Mouse (Mus musculus) kidney, postnatal 25 days (tissue): Measurements from ENCODE around the gene Strn3.

Source experiments
- DNase-seq, 2 experiments: peaks; one replicate each; pipeline ENCODE4 v3.0.0; 2021; ENCODE audit warnings: mixed read lengths in 2 of 2

The Strn3 gene

GRCm38 (mm10) chr12:51691845-51692632 lies at the start of gene Strn3:
Gene Strn3 (minus strand): TSS chr12:51691897.
- peak; percentile 95 to 99 for DNase-seq

DNA sequence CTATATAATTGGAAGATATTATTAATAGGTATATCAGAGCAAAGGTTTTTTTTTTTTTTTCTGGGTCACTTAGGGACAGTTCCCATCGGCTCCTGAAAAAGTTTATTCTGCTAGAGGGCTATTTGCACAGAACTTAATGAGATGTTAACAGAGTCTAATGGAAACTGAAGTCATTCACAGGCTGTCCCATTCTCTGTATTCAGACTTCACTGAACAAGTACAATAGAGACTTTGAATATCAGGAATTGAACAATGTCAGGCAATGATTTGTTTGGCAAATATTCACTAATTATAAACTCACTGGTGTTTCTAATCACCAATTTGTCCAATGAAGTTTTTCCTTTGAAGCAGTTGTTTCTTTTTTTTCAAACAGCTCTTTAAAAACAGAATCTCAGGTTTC lies 45.1 kb upstream of the Strn3 start:
- no peak for DNase-seq

DNA sequence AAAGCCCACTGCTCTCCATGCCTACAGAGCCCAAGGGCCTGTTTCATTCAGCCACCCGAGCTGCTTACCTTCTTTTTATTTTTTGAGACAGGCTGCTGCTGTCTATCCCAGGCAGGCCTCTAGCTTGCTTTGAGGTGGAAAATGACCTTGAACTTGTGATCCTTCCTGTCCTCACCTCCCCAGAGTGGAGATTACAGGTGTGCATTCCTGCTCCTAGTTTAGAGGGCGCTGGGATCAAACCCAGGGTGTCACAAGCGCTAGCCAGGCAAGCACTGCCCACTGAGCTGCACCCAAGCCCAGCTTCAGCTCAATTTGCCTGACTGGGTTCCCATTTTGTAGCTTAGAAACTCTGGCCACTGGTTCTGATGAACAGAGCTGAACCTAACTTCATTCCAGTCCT lies 44.7 kb upstream of the Strn3 start:
- no peak for DNase-seq

DNA sequence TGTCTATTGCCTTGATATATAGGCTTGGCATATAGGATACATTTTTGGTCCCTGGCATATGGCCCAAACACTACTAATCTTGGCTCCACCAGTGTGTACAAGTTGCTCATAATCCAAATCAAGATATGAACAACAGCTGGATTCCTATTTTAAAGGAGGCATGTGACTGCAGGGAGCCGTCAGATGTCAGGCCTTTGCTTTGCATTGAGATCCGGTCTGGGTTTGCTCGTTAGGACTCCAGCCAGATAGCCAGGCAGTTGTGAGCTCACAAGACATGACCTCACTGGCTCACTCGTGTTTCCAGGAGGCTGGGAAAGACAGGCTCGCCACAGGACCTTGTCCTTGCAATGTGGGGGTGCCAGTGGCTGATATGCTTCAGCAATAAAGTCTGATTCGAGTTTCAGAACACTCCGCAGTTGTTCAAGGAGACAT lies 44.2 kb upstream of the Strn3 start:
- DNase-seq: peak; percentile 15 to 46

GRCm38 (mm10) chr12:51734605-51735211 lies 43.0 kb upstream of the Strn3 start:
- no peak for DNase-seq

GRCm38 (mm10) chr12:51729827-51730226 lies 38.1 kb upstream of the Strn3 start:
- DNase-seq: no peak

DNA sequence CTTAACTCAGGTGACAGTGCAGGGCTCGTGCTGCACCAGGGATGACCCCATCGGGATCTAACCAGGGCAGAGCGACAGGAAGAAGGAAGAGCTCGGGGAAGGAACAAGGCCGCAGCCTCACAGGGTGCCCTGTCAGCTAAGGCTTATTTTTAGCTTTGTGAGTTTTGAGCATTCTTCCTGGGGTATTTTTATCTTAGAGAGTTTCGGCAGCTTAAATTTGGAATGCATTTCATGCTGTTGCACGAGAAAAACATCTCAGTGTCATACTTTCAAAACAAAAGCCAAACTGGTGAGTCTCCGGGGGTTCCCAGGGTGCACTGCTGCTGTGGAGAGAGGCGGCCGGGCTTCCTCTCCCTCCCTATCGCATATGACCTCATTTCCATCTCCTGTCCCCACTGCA lies 37.4 kb upstream of the Strn3 start:
- peak; percentile 62 to 77 for DNase-seq

- DNase-seq: no peak
Observed at GRCm38 (mm10) chr12:51721836-51722235, 30.1 kb upstream of the Strn3 start.

- DNase-seq: no peak
Observed at GRCm38 (mm10) chr12:51718617-51719016, 26.9 kb upstream of the Strn3 start.

DNA sequence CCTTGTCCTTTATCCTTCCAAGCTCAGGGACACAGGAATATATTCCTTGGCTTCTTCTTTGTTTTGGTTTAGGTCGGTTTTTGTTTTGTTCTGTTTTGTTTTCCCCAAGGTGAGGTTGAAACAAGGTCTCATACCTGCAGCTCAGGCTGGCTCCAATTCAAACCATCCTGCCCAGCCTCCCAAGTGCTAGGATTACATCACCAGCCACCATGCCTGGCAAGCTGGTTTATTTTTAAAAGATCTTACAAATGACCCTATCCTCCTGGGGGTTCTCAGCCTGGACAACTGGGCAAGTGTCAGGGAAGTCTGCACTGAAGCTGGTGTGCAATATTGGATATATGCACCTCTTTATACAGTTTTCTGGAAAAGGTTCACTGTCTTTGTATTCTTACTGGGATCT lies 21.0 kb upstream of the Strn3 start:
- DNase-seq: peak; percentile 54 to 66

- peak in 1 of 2 experiments; percentile 47 for DNase-seq
Observed at GRCm38 (mm10) chr12:51710154-51710553, 18.5 kb upstream of the Strn3 start.

- DNase-seq: no peak
Observed at GRCm38 (mm10) chr12:51709741-51710140, 18.0 kb upstream of the Strn3 start.

DNA sequence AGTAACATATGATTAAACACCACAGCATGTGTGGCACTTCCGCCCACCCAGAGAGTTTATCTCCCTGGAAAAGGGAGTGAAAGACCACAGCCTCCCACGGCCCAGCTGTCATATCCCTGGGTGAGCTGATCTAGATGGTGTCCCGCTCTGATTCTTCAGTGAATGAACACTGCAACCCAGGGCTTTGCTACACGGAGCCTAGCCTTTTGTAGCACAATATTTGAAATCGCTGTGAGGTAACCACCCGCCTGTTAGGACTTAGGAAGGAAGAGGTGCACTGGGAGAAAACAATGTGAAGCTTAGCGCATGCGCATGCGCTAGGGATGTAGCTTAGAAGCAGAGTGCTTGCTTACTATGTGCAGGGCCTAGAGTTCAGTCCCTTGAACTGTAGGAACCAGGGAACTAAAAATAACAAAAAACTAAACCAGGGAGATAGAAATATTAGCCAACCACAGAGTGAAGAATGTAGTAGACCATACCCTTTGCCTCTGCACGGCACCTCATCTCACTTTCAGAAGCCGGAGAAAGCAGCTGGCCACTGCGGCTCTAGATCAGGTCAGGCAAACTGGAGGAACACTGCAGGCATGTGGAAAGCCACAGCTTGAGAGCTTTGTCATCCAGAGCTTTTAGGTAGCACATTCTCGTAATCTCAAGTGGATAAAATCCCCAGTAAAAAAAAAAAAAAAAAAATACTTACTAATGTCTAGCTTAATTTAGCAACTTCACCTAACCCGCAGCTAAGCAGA lies 17.4 kb upstream of the Strn3 start:
- peak; percentile 41 to 56 for DNase-seq

DNA sequence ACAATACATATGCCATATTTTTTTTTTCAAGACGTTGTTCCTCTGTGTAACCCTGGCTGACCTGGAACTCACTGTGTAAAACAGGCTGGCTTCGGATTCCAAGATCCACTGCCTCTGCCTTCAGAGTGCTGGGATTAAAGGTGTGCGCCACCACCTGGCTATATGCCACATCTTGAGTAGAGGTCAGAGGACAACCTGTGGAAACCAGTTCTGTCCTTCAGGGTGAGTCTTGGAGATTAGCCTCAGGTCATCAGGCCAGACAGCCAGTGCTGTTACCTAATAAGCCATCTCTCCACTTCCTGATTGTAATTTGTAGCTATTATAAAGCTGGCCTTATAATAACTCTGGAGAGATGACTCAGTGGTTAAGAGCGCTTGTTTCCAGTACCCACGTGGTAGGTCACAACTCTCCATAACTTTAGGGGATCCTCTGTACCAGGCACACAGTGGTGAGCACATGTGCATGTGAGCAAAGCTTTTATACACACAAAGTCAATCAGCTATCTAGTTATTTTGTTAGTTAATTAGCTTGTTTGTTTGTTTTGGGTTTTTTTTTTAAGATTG lies 15.1 kb upstream of the Strn3 start:
- DNase-seq: peak; percentile 64 to 81

- no peak for DNase-seq
Observed at GRCm38 (mm10) chr12:51705778-51706177, 14.1 kb upstream of the Strn3 start.

- no peak for DNase-seq
Observed at GRCm38 (mm10) chr12:51704572-51704971, 12.9 kb upstream of the Strn3 start.

- no peak for DNase-seq
Observed at GRCm38 (mm10) chr12:51703859-51704258, 12.2 kb upstream of the Strn3 start.

GRCm38 (mm10) chr12:51701723-51702122 lies 10.0 kb upstream of the Strn3 start:
- no peak for DNase-seq

DNA sequence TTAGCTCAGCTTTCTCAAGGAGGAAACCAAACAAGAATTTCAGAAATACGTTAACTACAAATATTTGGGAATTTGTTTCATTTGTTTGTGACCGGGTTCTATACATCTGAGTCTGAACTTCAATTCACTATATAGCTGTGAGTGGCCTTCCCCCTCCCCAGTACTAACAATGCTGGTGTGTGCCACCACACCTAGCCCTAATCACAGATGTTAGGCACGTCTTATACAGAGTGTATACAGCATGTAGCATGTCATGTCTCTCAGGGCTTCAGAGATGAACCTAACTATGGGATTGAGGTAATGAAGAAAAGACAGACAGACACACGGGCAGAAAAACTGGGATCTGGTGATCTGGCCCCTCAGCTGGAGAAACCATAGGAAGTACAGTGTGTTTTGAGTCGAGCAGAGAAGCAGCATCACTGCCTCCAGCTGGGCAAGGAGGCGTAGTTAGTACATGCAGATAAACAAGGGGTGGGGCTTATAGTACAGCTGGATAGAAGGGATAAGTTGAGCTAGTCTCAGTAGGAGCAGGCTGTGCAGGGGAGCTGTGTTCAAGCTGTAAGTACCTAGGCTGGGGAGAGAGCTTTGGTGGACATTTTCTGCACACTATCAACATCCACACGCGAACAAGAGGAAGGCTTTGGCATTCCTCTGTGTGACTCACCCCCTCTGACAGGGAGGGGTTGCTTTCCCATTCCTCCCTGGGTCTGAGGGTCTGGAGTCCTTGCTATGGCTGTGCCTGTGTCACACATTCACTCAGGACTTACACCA lies 8.1 kb upstream of the Strn3 start:
- no peak for DNase-seq

GRCm38 (mm10) chr12:51696157-51696556 lies 4.5 kb upstream of the Strn3 start:
- no peak for DNase-seq

- DNase-seq: no peak
Observed at GRCm38 (mm10) chr12:51694966-51695365, 3.3 kb upstream of the Strn3 start.

DNA sequence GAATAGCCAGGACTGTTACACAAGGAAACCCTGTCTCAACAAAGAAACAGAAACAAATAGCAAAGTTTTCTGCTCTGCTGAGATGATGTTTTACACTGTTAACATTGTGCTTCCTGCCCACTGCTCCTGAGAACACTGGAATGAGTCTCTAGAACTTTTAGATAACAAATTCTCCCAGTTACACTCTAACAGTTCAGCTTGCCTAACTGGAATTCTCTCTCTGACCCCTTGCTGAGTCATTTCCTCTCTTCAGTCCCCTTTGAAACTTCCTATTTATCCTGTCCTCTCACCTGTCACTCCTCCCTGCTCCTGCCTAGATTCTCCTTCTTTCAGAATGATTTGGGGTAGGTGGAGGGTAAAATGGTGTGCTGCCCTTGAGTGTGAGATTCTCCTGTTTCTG lies 2.4 kb upstream of the Strn3 start:
- DNase-seq: no peak

DNA sequence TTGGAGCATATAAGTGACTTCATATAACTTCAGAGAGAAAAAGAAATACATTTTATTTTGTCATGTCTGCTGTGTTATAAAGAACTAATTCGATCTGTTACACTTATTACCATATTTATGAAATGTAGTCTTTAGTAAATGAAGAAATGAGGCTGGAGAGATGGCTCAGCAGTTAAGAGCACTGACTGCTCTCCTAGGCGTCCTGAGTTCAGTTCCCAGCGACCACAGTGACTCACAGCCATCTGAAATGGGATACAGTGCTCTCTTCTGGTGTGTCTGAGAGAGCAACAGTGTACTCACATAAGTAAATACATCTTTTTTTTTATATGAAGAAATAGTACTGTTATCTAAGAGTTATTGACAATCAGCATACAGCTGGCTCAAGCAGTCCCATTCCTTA lies 1.7 kb upstream of the Strn3 start:
- no peak for DNase-seq
